Mouse (Mus musculus): ENCODE results near the gene Prex1. TPM values are rescaled to one million over a fixed set of nuclear protein-coding genes. Genes with fewer than 3 reads are reported as not detected.

Prex1 gene
- total RNA-seq, 2 experiments from 2014 or later = 60.8 to 86.4 TPM

GRCm38 (mm10) chr2:166665244-166665922, 48.2 kb downstream of the Prex1 start:
- ATAC-seq (replicated peaks; ENCODE audit: low FRiP score, poor library complexity, severe bottlenecking) = peak; percentile 77

- no peak for ATAC-seq (replicated peaks; ENCODE audit: low FRiP score, poor library complexity, severe bottlenecking)
These were observed 49.1 kb downstream of the Prex1 start for GRCm38 (mm10) chr2:166664506-166664905.

DNA sequence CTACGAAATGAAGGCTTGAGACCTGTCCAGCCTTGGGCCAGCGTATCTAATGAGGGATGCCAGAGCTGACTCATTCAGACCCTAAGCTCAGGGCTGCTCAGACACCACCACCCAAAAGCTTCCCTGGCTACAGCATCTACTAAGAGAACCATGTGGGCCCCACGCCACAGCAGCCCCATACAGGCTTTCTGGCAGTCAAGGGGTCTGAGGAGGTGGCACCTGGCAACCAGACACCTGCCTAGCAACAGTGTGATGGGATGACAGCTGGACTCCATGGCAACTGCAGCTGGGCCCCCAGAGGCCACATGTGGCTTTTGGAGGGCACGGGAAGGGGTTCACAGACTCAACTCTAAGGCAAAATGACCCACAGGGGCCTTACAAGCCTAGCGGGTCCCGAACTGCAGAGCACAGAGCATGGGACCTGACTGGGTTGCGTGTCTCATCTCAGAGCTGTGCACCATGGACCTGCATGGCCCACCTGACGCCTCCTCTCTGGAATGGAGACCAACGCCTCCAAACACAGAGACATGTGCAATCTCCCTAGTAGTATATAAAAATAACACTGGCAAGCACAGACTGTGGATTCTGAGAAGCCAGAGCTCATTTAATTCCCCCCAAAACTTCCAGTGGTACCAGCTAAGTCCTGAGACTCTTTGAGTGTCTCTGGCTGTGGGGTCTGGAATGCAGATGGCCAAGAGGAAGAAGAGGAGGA, 50.2 kb downstream of the Prex1 start:
- ATAC-seq (replicated peaks; ENCODE audit: low FRiP score, poor library complexity, severe bottlenecking) = no peak

GRCm38 (mm10) chr2:166662595-166663160, 51.0 kb downstream of the Prex1 start:
- no peak for ATAC-seq (replicated peaks; ENCODE audit: low FRiP score, poor library complexity, severe bottlenecking)

DNA sequence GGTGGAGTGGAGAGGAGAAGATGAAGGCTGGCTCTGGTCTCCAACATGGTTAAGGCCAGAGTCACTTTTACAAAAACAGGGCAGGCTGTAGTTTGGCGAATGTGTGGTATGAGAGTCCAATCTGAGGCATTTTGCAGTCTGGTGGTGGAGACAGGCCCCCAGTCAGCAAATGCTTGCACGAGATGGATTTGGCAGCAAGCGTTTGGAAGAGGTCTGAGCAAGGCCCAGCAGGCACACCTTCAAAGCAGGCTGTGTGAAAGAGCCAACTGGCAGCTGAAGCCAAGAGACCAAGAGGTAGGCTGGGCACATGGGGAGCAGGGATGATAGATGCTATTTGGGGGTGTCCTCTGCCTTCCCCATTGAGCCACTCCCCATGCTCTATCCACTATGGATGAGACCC, 51.7 kb downstream of the Prex1 start:
- ATAC-seq (replicated peaks; ENCODE audit: low FRiP score, poor library complexity, severe bottlenecking) = no peak

DNA sequence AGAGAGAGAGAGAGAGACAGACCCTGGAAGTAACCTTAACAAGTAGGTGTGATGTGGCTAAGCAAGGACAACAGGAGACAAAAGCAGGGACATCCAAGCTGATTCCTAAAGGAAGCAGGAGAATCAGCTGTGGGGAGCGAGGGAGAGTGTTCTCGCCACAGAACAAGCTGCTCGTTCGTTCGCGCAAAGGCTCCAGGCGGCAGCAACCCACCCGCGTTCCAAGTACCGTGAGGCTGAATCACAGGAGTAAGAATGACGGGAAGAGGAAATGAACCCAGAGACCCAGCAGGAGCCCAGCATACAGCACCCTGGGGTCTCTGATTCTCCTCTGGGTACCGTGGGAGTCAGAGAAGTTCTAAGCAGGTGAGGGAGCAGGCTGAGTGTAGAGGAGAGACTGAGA, 52.1 kb downstream of the Prex1 start:
- no peak for ATAC-seq (replicated peaks; ENCODE audit: low FRiP score, poor library complexity, severe bottlenecking)

DNA sequence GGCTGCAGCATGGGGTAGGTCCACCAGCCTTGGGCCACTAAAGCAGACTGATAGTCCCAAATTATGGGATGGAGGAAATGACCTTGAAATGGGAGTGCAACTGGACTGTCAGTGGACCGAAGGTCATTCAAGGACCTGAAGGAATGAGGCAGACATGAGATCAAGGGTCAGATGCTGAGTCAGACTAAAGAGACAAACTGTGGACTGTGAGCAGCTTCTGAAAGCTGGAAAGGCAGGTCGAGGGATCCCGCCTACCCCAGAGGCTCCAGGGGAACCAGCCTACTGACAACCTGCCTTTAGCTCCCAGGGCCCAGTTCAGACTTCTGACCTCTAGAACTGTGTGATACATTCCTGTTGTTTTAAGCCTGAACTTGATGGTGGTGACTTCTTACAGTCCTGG, 55.3 kb downstream of the Prex1 start:
- no peak for ATAC-seq (replicated peaks; ENCODE audit: low FRiP score, poor library complexity, severe bottlenecking)

DNA sequence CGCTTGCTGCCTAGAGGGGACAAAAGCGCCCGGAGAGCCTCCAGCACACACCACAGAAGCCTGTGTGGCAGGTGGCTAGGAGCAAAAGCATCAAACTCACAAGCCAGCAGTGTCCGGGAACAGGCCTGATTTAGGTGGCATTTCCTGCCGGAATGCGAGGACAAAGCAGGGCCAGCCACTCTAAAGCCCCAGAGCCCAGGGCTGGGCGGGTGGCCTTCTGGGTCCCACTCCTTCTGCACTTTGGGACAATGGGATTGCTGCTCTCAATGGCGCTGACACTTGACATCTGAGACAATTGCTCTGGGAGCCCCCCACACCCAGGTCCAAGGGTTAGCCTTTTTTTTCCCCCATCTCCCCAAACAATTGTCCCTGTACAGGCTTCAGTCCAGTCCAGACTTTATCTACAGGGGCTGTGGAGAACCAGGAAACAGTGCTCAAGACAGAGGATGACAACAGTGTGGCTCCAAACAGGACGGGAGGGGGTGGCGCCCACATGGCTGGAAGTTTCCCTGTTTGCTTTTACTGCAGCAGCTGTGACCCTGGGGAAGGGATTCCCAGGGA, 56.1 kb downstream of the Prex1 start:
- no peak for ATAC-seq (replicated peaks; ENCODE audit: low FRiP score, poor library complexity, severe bottlenecking)

GRCm38 (mm10) chr2:166656630-166657029, 57.0 kb downstream of the Prex1 start:
- ATAC-seq (replicated peaks; ENCODE audit: low FRiP score, poor library complexity, severe bottlenecking) = no peak

DNA sequence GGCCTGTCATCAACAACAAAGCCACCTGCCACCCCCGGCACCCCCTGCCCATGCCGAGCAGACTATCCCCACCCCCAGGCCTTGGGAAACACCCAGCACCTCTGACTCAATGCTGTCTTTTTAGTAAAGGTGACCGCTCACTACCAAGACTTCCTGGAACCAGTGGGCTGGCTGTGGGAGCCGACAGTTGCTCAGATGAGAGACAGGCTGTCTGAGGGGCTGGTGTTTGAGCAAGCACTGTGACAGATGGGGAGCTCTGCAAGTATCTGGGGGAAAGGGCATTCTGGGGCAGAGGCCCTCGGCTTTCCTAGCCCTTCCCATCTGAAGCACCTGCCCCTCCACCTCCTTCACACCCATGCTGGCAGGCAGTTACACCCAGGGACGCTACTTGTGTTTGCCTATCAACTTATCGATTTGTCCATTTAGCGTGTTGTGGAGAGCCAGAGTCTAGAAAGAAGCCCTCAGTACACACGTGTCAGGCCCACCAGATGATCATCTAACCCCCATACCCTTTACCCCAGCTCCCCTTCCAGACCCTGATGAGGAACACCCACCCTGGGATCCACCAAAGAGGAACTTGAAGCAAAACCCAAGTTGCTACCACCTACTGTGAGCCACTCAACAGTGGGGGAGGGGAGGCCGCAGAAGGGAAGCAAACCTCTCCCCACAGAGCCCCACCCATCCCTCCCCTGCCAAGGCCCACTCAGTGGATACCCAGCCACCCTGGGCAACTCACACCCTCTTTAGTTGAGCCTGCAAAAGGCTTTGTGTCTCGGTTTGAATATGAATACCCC, 57.7 kb downstream of the Prex1 start:
- no peak for ATAC-seq (replicated peaks; ENCODE audit: low FRiP score, poor library complexity, severe bottlenecking)

DNA sequence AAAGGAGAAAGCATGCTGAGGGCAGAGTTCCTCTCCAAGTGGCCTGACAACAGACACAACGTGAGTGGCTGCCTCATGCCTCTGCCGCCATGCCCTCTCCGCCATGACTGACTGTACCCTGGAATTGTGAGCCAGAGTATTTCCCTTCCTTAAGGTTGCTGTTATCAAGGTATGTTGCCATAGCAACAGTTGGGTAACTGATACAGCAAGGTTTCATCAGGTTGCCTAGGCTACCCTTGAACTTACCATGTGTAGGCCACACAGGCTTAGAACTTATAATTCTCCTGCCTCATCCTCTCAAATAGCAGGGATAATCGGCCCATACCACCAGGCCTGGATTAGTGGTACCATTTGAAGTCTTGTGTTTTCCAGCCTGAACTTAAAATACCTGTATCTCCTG, 58.3 kb downstream of the Prex1 start:
- no peak for ATAC-seq (replicated peaks; ENCODE audit: low FRiP score, poor library complexity, severe bottlenecking)

- ATAC-seq (replicated peaks; ENCODE audit: low FRiP score, poor library complexity, severe bottlenecking) = no peak
These were observed 58.8 kb downstream of the Prex1 start for GRCm38 (mm10) chr2:166654875-166655274.

GRCm38 (mm10) chr2:166653564-166653963, 60.1 kb downstream of the Prex1 start:
- no peak for ATAC-seq (replicated peaks; ENCODE audit: low FRiP score, poor library complexity, severe bottlenecking)

DNA sequence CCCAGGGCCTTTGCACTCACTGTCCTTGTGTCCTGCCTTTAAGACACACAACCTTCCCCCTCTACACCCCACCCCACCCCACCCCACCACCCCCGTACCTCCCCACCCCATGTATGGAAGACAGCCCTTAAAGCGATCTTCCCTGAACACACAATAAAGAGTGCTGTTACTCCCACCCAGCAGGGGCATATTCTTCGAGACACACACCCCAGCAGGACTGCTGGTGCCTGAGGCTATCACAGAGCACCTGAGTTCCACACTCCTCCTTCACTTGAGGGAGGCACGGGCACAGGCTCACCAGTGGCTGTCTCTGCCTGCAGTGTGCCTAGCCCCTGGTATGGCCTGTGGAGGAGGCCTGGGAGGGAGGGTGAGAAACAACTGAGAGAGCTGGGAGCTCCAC, 61.0 kb downstream of the Prex1 start:
- no peak for ATAC-seq (replicated peaks; ENCODE audit: low FRiP score, poor library complexity, severe bottlenecking)

- no peak for ATAC-seq (replicated peaks; ENCODE audit: low FRiP score, poor library complexity, severe bottlenecking)
These were observed 62.2 kb downstream of the Prex1 start for GRCm38 (mm10) chr2:166651317-166652030.

GRCm38 (mm10) chr2:166650414-166650813, 63.2 kb downstream of the Prex1 start:
- no peak for ATAC-seq (replicated peaks; ENCODE audit: low FRiP score, poor library complexity, severe bottlenecking)

- no peak for ATAC-seq (replicated peaks; ENCODE audit: low FRiP score, poor library complexity, severe bottlenecking)
These were observed 66.4 kb downstream of the Prex1 start for GRCm38 (mm10) chr2:166647242-166647641.

DNA sequence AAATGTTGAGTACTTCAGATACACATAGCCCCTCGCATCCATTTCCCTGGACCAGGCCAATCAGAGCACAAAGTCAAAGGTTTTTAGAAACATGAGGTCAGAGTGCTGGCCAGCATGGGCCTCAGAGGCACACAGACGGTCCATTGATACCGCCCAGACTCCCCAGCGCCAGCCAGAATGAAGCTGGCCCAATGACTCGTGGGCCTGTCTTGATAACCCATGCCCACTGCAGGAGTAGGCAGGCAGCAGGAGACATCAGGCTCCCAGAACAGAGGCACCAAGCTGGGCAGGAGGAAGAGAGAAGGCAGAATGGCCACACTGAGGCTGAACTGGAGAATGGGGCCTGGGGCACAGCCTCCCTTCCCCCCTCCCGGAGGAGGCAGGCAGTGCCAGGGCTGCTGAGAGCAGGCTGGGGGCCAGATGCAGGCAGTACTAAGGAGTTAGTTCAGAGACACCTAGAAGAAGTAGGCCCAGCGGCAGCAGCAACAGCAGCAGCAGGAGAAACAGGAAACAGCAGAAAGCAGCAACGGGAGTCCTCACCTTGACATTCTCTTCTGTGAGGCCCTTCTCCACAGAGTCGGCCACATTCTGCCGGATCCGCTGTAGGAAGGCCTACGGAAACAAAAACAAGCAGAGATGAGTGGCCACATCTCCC, 67.1 kb downstream of the Prex1 start:
- ATAC-seq (replicated peaks; ENCODE audit: low FRiP score, poor library complexity, severe bottlenecking) = no peak

- ATAC-seq (replicated peaks; ENCODE audit: low FRiP score, poor library complexity, severe bottlenecking) = no peak
These were observed 68.8 kb downstream of the Prex1 start for GRCm38 (mm10) chr2:166644816-166645215.

Data from erythroid progenitor cell, adult 5-6 weeks (primary cell).